Mouse (Mus musculus) adrenal gland, postnatal 4 days (tissue): ENCODE results near the gene Mob1b. TPM values are rescaled to one million over a fixed set of nuclear protein-coding genes. Genes with fewer than 3 reads are reported as not detected.
A peak's percentile ranks its signal among the peaks of the same experiment; 100 is the strongest.

Source experiments
- DNase-seq, 2 experiments: peaks; one replicate each; pipeline ENCODE4 v3.0.0; 2021 to 2022; ENCODE audit warnings: low spot score in 2 of 2, mixed read lengths in 2 of 2
- long read RNA-seq, 2 experiments: library from polyadenylated mRNA; stranded (forward); transcript quantifications; one replicate each; pipeline ENCODE4 v2.0.0; 2021
- total RNA-seq, 2 experiments: library from RNA; stranded (reverse); gene quantifications; 2 replicates each; pipeline ENCODE4 v1.2.3; 2021

Mob1b gene
- total RNA-seq: 10 to 100 TPM; 42.6 to 44.1 TPM
- long read RNA-seq, experiment 1, partial matches to known transcripts: 0 of 4 reads
- long read RNA-seq, experiment 1, other reads (novel, unspliced or antisense): 2 of 4 reads
- long read RNA-seq, experiment 2, transcript Mob1b-201 (6 exons, 2,705 nt): major isoform, 7 of 11 reads
- long read RNA-seq, experiment 2, partial matches to known transcripts: 0 of 11 reads
- long read RNA-seq, experiment 2, other reads (novel, unspliced or antisense): 3 of 11 reads

DNA sequence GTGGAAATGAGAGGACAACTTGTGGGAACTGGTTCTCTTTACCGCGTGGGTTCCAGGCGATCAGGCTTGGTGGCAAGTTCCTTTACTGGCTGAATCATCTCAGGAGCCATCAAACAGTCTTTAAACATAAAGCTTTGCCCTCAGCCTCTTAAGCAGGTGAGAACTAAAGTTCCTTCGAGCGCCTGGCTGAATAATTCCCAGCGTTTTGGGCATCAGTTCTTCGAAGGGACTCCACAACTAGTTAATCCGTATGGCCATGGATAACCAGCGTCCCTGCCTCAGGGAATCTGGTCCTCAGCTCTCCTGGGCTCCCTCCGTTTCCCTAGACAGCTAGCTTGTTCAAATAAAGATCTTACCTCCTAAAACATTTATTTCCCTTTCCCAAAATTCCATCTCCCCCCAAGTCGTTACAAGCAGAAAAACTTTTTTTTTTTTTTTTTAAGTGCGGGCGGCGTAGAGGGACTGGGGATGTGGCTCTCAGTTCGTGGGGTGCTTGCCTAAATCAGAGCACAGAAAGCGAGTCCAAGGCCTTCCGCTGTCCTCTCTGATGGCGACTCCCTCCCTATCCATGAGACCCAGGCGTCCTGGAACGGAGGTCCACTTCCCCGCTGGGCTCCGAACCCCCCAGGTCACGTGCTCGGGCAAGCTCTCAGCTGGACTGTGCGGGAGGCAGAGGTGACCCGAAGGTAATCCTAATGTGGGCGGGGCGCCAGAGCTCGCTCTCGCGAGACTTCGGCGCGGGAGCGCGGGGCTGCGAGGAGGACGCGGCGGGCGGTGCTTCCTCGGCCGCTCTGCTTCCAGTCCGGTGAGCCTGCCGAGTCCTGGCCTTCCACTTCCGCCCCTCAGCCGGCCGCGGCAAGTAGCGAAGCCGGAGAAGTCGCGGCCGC, at the start of gene Mob1b:
Mob1b (plus strand) TSS at position 740 of the 887 bp plus-strand sequence.
- peak; percentile 96 to 97 for DNase-seq

- DNase-seq: peak in 1 of 2 experiments; percentile 9
Measured at GRCm38 (mm10) chr5:88674703-88675442, 45.8 kb upstream of the Mob1b start.

DNA sequence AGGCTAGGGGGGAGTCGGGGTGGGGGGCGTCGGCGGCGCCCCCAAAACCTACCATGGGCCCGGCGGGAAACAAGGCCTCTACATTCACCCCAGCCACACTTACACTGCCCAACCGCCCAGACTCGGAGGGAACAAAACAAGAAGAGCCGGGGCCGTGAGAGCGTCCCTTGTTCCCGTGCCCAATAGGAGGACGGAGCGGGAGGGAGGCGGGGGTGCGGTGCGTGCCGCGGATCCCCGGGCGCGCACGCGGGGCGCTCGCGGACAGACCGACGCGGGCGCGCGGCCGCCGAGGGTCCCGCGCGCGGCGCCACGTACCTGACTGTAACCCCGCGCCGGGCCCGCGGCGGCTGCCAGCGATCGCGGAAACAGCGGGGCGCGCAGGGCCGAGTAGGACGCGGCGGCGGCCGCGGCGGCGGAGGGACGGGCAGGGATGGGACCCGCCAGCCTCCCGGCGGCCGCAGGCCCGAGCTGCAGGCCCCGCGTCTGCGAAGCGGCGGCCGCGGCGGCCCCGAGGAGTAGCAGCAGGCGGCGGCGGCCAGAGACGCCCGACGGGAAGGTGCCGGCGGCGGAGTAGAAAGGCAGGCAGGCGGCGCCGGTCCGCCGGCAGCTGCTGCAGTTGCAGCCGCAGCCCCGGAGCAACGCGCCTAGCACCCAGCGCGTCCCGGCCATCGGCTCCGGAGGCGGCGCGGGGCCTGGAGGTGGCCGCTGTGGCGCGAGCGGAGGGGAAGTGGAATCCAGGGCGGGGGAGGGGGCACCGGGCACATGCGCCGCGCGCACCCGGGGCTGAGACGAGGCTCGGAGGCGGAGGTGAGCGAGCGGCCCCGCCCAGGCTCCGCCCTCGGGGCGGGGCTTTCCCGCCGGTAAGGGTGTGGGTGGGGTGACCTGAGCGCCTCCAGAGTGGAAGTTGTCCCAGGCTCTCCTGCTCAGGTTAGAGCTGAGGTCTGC, 44.9 kb upstream of the Mob1b start, which contains the start of gene Grsf1:
Grsf1 (minus strand) TSS at position 729 of the 945 bp plus-strand sequence.
- DNase-seq: peak; percentile 84 to 86

- DNase-seq: no peak
Measured at GRCm38 (mm10) chr5:88678929-88679328, 41.7 kb upstream of the Mob1b start.

DNA sequence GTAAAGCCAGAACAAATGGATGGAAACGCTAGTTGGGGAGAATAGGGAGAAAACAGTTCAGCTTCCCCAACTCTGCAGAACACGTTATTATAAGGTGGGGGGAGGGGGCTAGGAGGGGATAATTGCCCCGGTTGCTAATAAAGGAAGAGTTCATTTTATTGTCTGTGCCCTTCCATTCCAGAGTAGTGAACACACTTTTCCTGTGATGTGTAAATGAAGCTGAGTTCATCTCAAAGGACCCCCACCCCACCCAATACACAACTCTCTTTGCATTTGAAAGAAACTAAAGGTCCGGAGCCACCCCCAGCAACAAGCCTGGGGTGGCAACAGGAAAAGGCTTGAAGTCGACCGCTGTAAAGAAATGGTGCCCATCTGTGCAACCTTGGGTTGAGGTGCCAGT, 41.3 kb upstream of the Mob1b start:
- no peak for DNase-seq

GRCm38 (mm10) chr5:88680567-88680966, 40.1 kb upstream of the Mob1b start:
- DNase-seq: no peak

DNA sequence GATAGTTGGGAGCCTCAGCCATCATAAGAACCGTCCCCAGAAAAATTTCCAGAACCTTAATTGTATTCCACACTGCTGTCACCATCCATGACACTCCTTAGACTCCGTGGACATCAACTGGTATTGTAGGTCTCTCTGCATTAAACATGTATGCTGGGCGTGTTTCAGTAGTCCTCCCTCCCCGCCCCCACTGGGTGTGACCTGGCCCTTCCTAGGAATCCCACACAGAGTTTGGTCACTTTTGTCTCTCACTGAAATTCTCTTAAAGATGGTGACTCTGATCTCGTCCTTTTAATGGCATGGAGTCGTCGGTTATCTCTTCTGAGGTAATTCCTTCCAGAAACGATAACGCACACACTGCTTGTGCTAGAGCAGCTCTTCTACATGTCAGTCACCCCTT, 36.9 kb upstream of the Mob1b start:
- no peak for DNase-seq

- no peak for DNase-seq
Measured at GRCm38 (mm10) chr5:88684226-88684625, 36.4 kb upstream of the Mob1b start.

DNA sequence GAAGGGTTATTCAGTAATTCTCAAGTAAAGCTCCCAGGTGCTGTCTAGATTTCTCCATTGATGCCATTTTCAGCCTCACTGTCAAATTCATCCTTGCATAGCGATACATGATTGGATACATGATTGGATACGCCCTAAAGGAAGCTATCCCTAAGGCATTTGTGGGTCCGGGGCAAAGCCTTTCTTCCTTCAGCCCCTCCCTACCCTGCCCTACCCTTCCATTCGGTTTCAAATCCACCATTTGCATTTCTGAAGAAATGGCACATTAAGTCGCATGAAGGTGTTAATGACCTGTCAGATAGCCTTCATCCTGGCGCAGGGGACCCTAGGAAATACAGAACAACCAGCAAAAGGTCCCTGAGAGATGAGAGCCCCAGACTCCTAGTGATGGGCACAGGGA, 35.3 kb upstream of the Mob1b start:
- DNase-seq: no peak

- DNase-seq: no peak
Measured at GRCm38 (mm10) chr5:88685745-88686299, 34.8 kb upstream of the Mob1b start.

DNA sequence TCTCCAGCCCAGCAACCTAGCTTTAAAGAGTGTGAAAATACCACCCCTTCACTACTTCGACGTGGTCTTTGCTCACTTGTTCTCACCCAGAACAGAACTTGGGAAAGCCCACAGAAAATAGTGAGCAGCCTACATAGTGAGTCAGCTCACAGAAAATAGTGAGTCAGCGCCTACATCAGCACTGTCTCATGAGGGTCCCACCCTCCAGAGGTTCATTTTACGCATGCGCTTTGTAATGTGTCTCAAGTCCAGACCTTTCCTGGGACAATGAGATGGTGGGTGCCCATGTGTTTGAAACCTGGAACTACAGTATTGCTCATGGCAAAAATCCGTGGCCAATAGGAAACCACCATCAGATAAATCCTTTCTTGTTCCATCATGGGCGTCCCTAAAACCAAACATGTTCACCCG, 32.7 kb upstream of the Mob1b start:
- DNase-seq: no peak

- no peak for DNase-seq
Measured at GRCm38 (mm10) chr5:88688583-88689187, 32.0 kb upstream of the Mob1b start.

GRCm38 (mm10) chr5:88689279-88689938, 31.2 kb upstream of the Mob1b start:
- DNase-seq: no peak

DNA sequence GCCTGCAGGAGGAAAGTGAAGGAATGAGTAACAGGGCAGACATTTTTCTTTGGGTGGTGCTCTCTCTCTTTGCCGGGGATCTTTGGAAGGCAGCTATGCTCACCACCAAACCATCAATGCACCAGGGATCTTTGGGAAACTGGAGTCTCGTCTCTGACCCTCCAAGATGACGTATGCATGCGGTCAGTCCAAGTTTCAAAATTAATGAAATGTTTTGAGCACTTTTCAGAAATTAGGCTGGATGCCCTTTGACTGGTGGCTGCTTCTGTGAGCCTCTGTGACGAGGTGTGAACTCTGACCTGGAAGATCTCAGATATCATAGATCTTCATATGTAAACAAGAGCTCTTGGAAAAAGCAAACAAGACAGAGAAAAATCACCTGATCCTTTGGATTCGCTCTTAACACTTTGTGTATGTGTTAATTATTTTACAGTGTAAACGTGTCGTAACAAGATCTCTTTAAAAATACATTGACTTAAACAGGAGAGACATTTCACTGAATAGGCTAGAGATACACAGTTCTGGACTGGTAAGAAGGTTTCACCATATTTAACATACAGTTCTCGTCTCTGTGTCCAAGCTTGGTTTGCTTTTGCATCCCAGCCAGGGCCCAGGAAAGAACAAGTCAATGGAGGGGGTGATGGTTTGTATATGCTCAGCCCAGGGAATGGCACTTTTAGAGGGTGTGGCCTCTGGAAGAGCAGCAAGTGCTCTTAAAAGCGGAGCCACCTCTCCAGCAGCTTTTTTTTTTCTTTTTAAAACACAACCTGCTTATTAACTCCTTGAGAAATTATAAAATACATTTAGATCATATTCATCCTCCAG, 29.8 kb upstream of the Mob1b start:
- DNase-seq: no peak

DNA sequence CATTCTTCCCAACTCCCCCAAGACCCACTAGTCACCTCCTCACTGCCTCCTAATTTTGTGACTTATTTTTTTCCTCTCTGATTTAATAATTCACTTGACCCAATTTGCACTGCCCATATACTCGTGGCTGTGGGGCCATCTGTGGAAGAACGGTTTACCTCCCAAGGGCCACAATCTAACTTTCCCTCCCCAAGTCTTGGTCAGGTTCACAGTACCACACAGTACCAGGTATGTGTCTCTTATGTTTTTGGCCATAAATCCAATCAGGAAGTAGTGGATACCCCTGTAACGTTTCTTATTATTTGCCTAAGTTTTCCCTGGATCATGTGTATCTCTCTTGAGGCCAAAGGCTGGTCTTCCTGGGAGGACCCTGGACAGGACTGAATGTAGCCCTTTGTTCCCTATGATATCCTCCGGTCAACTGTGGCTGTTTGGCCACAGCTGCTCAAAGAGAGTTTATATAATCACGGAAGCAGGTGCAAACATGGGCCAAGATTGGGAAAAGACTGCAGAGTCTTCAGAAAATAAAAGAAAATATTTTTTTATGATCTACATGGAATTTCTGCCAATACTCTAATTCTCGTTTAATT, 29.1 kb upstream of the Mob1b start:
- no peak for DNase-seq

DNA sequence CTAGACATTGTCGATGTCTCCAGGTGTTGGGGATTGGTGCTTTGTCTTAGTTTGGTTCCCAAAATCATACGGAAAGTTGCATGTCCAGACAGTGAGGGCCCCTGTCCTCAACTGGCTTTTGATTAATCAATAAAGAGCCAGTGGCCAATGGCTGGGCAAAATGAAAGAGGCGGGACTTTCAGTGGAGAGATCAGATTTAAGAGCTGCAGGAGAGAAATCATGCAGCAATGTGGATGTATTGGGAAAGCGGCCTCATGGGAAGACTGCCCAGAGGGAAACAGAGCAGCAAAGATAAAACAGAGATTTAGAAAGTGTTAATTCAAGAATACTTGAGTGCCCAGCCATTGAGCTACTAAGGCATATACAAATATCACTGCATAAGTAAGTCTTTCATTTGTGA, 28.1 kb upstream of the Mob1b start:
- DNase-seq: no peak

GRCm38 (mm10) chr5:88693057-88693456, 27.6 kb upstream of the Mob1b start:
- DNase-seq: no peak

GRCm38 (mm10) chr5:88697291-88697690, 23.4 kb upstream of the Mob1b start:
- DNase-seq: no peak
